Mouse (Mus musculus): ENCODE measurements at regions not wholly inside any gene's neighbourhood (a gene's known extent, or its start where the extent isn't known, plus 50 kb on each side); places are given as distances from the start of the nearest gene placed in this dataset.

DNA sequence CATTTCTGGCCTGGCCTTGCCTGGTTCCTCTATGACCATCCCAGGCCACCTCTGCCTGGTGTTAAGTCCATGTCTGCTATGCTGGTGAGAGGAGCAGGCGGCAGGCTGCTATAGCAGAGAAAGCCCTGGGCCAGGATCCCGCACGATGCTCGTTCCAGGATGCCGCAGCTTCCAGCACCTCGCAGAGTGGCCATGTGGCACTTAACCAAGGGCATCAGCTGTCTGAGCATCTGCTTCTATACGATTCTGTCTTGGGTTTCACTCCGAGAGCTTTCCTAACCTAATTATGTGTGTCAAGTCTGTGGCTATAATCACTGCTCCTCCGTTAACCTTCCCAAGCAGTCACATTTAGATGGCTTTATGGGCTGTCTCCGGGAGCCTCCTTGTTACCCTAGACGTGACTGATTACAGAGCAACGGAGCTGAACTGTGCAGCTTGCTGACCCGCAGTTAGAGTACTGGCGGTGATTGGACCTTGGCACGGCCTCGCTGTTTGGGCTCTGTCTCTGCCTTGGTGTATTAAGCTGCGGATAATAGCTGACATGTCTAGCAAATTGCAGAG is 64.4 kb downstream of the Ackr3 start:
- no peak for DNase-seq
- Histone ChIP-seq H3K27ac (no peak overlapping the region), H3K27me3 (ENCODE audit: control insufficient read depth, insufficient read depth, low read length) (no peaks in the 10 kb centered on the region), H3K79me2 (replicated peaks; ENCODE audit: control insufficient read depth, insufficient read depth, low read length) (no peaks in the 10 kb centered on the region), H3K4me3 (no peak overlapping the region), H3K36me3 (ENCODE audit: control insufficient read depth, insufficient read depth, low read length) (no peaks in the 10 kb centered on the region), H3K9ac (ENCODE audit: low read depth, low read length) (no peak overlapping the region), H3K4me1 (ENCODE audit: control insufficient read depth, insufficient read depth, low read length) (no peaks in the 10 kb centered on the region)
- WGBS, result 70% methylated on average over 17 of the region's 17 CpGs
- intact Hi-C loops (cut with DNase I), result no loop called here
- TF ChIP-seq POLR2A (IDR thresholded peaks at IDR 0.05; ENCODE audit: insufficient read depth, low read depth, low read length) (no peak), CTCF (IDR thresholded peaks at IDR 0.05) (no peak), EP300 (IDR thresholded peaks at IDR 0.05; ENCODE audit: insufficient read depth, low read depth, low read length) (no peak)

DNA sequence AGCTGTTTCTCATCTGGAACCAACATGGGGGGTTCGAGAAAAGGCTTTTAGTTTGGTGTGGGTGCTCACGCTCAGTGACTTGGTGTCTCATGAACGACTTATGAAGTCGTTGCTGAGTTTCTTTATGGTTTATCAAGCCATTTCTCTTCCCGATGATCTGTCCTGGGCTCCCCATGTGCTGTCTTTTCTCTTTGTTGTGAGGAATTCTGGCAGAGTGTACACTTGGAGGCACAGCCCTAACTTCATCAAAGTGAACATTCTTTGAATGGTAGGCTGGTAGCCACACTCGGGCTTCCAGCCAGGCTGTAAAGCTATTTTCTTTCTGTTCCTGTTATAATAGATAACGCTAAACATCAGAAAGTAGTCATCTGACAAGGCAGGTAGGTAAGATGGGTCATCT is 65.2 kb downstream of the Ackr3 start:
- intact Hi-C loops (cut with DNase I), result no loop called here
- peaks cover 2% of the 10 kb centered on the region; the same call in 1 of the 2 replicates for H3K4me1 ChIP-seq (ENCODE audit: control insufficient read depth, insufficient read depth, low read length)
- 79% methylated on average over 7 of the region's 7 CpGs for WGBS
- H3K4me3 ChIP-seq, result no peak overlapping the region
- H3K27me3 ChIP-seq (ENCODE audit: control insufficient read depth, insufficient read depth, low read length), result no peaks in the 10 kb centered on the region
- H3K79me2 ChIP-seq (replicated peaks; ENCODE audit: control insufficient read depth, insufficient read depth, low read length), result no peaks in the 10 kb centered on the region
- no peaks in the 10 kb centered on the region for H3K36me3 ChIP-seq (ENCODE audit: control insufficient read depth, insufficient read depth, low read length)
- H3K27ac ChIP-seq, result no peak overlapping the region
- TF ChIP-seq EP300 (IDR thresholded peaks at IDR 0.05; ENCODE audit: insufficient read depth, low read depth, low read length), result no peak
- no peak for TF ChIP-seq CTCF (IDR thresholded peaks at IDR 0.05)
- no peak for TF ChIP-seq POLR2A (IDR thresholded peaks at IDR 0.05; ENCODE audit: insufficient read depth, low read depth, low read length)
- H3K9ac ChIP-seq (ENCODE audit: low read depth, low read length), result no peak overlapping the region
- DNase-seq, result no peak

DNA sequence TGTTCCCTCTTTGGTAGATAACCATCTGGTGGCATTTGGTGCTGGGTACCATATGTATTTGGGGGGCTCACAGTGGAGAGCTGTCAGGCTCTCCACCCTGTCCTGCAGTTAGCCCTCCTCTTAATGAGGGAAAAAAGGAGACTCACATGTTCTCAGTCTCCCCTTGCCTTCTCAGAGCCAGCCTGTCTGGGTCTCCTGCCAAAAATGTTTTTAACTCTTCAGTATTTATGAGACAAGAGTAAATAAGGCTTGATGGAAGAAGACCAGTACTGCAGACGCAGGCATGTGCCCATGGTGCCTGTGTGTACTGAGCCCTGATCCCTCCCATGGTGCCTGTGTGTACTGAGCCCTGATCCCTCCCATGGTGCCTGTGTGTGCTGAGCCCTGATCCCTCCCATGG is 66.1 kb downstream of the Ackr3 start:
- intact Hi-C loops (cut with DNase I), result no loop called here
- no peak for TF ChIP-seq EP300 (IDR thresholded peaks at IDR 0.05; ENCODE audit: insufficient read depth, low read depth, low read length)
- no peak overlapping the region for H3K4me3 ChIP-seq
- H3K36me3 ChIP-seq (ENCODE audit: control insufficient read depth, insufficient read depth, low read length), result no peaks in the 10 kb centered on the region
- peaks cover 2% of the 10 kb centered on the region; the same call in 1 of the 2 replicates for H3K4me1 ChIP-seq (ENCODE audit: control insufficient read depth, insufficient read depth, low read length)
- H3K27me3 ChIP-seq (ENCODE audit: control insufficient read depth, insufficient read depth, low read length), result no peaks in the 10 kb centered on the region
- no peaks in the 10 kb centered on the region for H3K79me2 ChIP-seq (replicated peaks; ENCODE audit: control insufficient read depth, insufficient read depth, low read length)
- no peak overlapping the region for H3K9ac ChIP-seq (ENCODE audit: low read depth, low read length)
- DNase-seq, result no peak
- no peak overlapping the region for H3K27ac ChIP-seq
- WGBS, result 74% methylated on average over 1 of the region's 1 CpGs

DNA sequence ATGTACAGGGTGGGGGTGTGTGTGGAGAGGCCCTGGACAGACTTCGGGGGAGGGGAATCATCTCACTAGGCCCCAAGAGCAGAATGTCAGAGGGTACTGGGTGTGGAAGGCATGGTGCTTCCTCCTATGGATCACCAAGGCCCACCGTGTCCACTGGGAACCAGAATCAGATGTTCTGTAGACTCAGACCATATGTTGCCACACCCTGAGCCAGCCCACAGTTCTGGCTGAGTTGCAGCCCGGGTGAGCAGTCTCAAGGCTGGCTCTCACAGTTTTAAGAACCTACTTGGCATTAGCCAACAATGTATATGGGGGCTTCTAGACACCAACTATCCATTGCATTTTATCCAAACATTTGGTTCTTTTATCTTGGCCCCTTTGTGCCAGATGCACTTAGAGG is 67.5 kb downstream of the Ackr3 start:
- H3K79me2 ChIP-seq (replicated peaks; ENCODE audit: control insufficient read depth, insufficient read depth, low read length), result no peaks in the 10 kb centered on the region
- H3K36me3 ChIP-seq (ENCODE audit: control insufficient read depth, insufficient read depth, low read length), result no peaks in the 10 kb centered on the region
- no peak for DNase-seq
- WGBS, result 88% methylated on average over 3 of the region's 3 CpGs
- intact Hi-C loops (cut with DNase I), result no loop called here
- no peak overlapping the region for H3K4me3 ChIP-seq
- no peak overlapping the region for H3K27ac ChIP-seq
- no peak overlapping the region for H3K9ac ChIP-seq (ENCODE audit: low read depth, low read length)
- H3K27me3 ChIP-seq (ENCODE audit: control insufficient read depth, insufficient read depth, low read length), result no peaks in the 10 kb centered on the region
- peaks cover 2% of the 10 kb centered on the region; the same call in 1 of the 2 replicates for H3K4me1 ChIP-seq (ENCODE audit: control insufficient read depth, insufficient read depth, low read length)
- TF ChIP-seq POLR2A (IDR thresholded peaks at IDR 0.05; ENCODE audit: insufficient read depth, low read depth, low read length), result no peak
- no peak for TF ChIP-seq EP300 (IDR thresholded peaks at IDR 0.05; ENCODE audit: insufficient read depth, low read depth, low read length)
- TF ChIP-seq CTCF (IDR thresholded peaks at IDR 0.05), result no peak

DNA sequence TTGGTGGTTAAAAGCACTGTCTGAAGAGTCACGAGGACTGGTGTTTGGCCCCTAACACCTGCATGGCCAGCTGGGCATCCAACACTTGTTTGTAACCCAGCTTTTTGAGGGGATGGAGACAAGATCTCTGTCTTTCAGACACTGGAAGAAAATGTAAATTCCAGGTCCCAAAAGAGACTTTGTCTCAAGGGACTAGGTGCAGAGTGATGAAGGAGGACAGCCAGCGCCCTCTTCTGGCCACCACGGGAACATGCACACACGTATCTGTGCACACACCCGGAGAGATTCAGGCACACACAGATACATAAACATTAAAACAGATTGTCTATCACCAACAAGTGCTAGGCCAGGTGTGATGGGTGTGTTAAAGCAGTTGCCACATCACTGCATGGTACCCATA is 68.6 kb downstream of the Ackr3 start:
- H3K36me3 ChIP-seq (ENCODE audit: control insufficient read depth, insufficient read depth, low read length), result no peaks in the 10 kb centered on the region
- no peak overlapping the region for H3K9ac ChIP-seq (ENCODE audit: low read depth, low read length)
- WGBS, result 96% methylated on average over 5 of the region's 5 CpGs
- no peaks in the 10 kb centered on the region for H3K79me2 ChIP-seq (replicated peaks; ENCODE audit: control insufficient read depth, insufficient read depth, low read length)
- TF ChIP-seq CTCF (IDR thresholded peaks at IDR 0.05) (peak; percentile 42), EP300 (IDR thresholded peaks at IDR 0.05; ENCODE audit: insufficient read depth, low read depth, low read length) (no peak)
- H3K27me3 ChIP-seq (ENCODE audit: control insufficient read depth, insufficient read depth, low read length), result no peaks in the 10 kb centered on the region
- no peak overlapping the region for H3K27ac ChIP-seq
- intact Hi-C loops (cut with DNase I), result no loop called here
- H3K4me1 ChIP-seq (ENCODE audit: control insufficient read depth, insufficient read depth, low read length), result peaks cover 2% of the 10 kb centered on the region; the same call in 1 of the 2 replicates
- DNase-seq, result no peak
- no peak overlapping the region for H3K4me3 ChIP-seq

DNA sequence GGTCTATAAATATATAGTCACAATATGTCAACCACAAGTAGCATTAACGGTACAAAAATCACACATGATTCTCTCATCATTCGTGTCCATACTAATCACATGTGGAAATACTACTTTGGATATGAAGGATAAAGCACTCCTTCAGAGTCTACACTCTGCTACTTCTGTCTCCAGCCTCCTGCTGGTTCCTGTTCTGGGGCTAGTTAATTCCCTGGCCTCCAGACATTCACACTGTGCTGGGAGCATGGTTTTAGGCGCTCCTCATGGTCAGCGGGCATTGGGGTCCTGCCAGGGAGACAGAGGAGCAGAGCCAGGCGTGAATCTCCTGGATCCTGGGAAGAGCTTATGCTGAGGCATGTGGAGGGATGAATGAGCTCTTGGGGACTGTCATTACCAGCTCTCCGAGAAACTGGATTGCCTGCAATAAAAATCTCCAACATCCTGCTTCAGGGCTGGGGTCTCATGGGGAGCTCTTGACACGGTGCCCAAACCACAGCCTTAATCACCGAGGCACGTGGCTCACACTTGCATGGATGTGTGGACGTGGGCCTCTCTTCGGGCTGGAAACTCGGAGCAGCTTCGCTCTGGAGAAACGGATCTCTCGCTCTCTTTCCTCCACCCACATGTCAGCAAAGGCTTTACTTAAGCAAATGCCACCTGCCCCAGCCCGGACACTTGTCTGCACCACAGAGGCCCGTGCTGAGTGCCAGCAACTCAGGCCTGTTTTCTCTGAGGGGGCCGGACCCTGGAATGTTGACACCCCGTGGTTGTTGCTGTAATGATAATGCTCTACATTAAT is 69.2 kb downstream of the Ackr3 start:
- 69% methylated on average over 19 of the region's 19 CpGs for WGBS
- Histone ChIP-seq H3K4me3 (no peak overlapping the region), H3K36me3 (ENCODE audit: control insufficient read depth, insufficient read depth, low read length) (no peaks in the 10 kb centered on the region), H3K4me1 (ENCODE audit: control insufficient read depth, insufficient read depth, low read length) (peaks cover 2% of the 10 kb centered on the region; the same call in 1 of the 2 replicates), H3K79me2 (replicated peaks; ENCODE audit: control insufficient read depth, insufficient read depth, low read length) (no peaks in the 10 kb centered on the region), H3K27me3 (ENCODE audit: control insufficient read depth, insufficient read depth, low read length) (no peaks in the 10 kb centered on the region), H3K9ac (ENCODE audit: low read depth, low read length) (no peak overlapping the region), H3K27ac (no peak overlapping the region)
- TF ChIP-seq POLR2A (IDR thresholded peaks at IDR 0.05; ENCODE audit: insufficient read depth, low read depth, low read length) (no peak), EP300 (IDR thresholded peaks at IDR 0.05; ENCODE audit: insufficient read depth, low read depth, low read length) (no peak), CTCF (IDR thresholded peaks at IDR 0.05) (no peak)
- intact Hi-C loops (cut with DNase I), result no loop called here
- no peak for DNase-seq

Measured in heart, adult 2 months (tissue).